Mouse (Mus musculus): ENCODE data around the gene Mpi. TPM values are rescaled to one million over a fixed set of nuclear protein-coding genes. Genes with fewer than 3 reads are reported as not detected.

Gene Mpi
- polyA plus RNA-seq, 1 experiment from 2014 or later = 49.0 TPM

GRCm38 (mm10) chr9:57566846-57567245, 14.3 kb upstream of the Mpi start:
- Histone ChIP-seq H3K4me2 (ENCODE audit: low read depth, low read length) (no peak overlapping the region), H3K4me3 (replicated peaks; ENCODE audit: low read length) (no peak overlapping the region), H3K9ac (ENCODE audit: low read length) (no peak overlapping the region), H3K36me3 (ENCODE audit: control insufficient read depth, insufficient read depth, low read length) (no peaks in the 10 kb centered on the region), H3K9me3 (replicated peaks; ENCODE audit: control insufficient read depth, low read length) (no peaks in the 10 kb centered on the region), H3K4me1 (ENCODE audit: control insufficient read depth, insufficient read depth, low read length) (peaks cover 35% of the 10 kb centered on the region), H3K27me3 (ENCODE audit: control insufficient read depth, insufficient read depth, low read length) (no peaks in the 10 kb centered on the region), H3K27ac (ENCODE audit: low read length) (no peak overlapping the region)
- no peak; the same call in 1 of the 2 replicates for ATAC-seq (ENCODE audit: insufficient read depth, low FRiP score)
- WGBS = 48% methylated on average over 8 of the region's 8 CpGs

DNA sequence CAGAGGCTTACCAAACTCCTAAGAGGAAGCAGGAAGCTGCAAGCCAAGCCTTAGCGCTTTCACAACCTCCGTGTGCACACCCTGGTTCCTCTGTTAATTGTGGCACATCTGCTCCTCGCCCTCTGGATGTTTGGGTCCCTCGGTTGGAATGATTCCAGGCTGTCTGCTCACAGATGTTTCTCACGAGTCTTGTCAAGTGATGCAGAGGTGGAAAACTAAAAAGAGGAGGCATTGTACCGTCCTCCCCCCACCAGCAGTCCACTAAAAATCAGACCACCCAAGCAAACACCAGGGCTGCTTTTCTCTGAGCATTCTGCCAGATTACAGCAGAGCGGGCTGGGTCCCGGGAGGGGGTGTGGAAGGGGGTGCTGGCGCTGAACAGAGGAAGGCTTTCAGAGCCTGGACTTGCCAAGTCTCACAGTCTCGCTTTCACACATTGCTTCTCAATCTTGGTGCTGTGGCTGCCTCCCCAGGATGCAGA, 13.2 kb upstream of the Mpi start:
- 25% methylated on average over 10 of the region's 10 CpGs for WGBS
- peak overlapping the region; percentile 24 for H3K9ac ChIP-seq (ENCODE audit: low read length)
- no peaks in the 10 kb centered on the region for H3K36me3 ChIP-seq (ENCODE audit: control insufficient read depth, insufficient read depth, low read length)
- no peak for ATAC-seq (ENCODE audit: insufficient read depth, low FRiP score)
- H3K9me3 ChIP-seq (replicated peaks; ENCODE audit: control insufficient read depth, low read length) = no peaks in the 10 kb centered on the region
- no peak overlapping the region; the same call in 1 of the 2 replicates for H3K4me2 ChIP-seq (ENCODE audit: low read depth, low read length)
- peak overlapping the region; percentile 46 for H3K27ac ChIP-seq (ENCODE audit: low read length)
- H3K4me1 ChIP-seq (ENCODE audit: control insufficient read depth, insufficient read depth, low read length) = peaks cover 42% of the 10 kb centered on the region
- H3K4me3 ChIP-seq (replicated peaks; ENCODE audit: low read length) = no peak overlapping the region
- H3K27me3 ChIP-seq (ENCODE audit: control insufficient read depth, insufficient read depth, low read length) = no peaks in the 10 kb centered on the region

DNA sequence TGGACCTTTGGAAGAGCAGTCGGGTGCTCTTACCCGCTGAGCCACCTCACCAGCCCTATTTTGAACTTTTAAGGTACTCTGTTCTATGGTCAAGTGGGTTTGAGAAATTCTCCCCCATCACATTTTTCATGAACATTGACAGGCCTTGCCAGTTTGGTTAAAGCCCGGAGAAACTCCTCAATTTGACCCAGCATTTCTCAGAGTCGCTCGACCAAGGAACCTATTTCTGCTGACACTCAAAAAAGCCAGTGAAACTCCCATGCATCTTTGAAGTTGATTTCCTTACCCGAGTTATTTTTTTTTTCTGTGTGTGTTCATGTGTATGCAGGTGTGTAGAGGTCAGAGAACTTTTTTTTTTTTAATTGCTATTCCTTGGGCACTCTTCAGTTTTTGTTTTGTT, 12.0 kb upstream of the Mpi start:
- ATAC-seq (ENCODE audit: insufficient read depth, low FRiP score) = no peak
- Histone ChIP-seq H3K36me3 (ENCODE audit: control insufficient read depth, insufficient read depth, low read length) (no peaks in the 10 kb centered on the region), H3K27me3 (ENCODE audit: control insufficient read depth, insufficient read depth, low read length) (no peaks in the 10 kb centered on the region), H3K4me3 (replicated peaks; ENCODE audit: low read length) (no peak overlapping the region), H3K9me3 (replicated peaks; ENCODE audit: control insufficient read depth, low read length) (no peaks in the 10 kb centered on the region), H3K4me1 (ENCODE audit: control insufficient read depth, insufficient read depth, low read length) (peaks cover 46% of the 10 kb centered on the region), H3K4me2 (ENCODE audit: low read depth, low read length) (no peak overlapping the region), H3K27ac (ENCODE audit: low read length) (no peak overlapping the region), H3K9ac (ENCODE audit: low read length) (no peak overlapping the region)
- 82% methylated on average over 6 of the region's 6 CpGs for WGBS

- H3K4me1 ChIP-seq (ENCODE audit: control insufficient read depth, insufficient read depth, low read length) = peaks cover 46% of the 10 kb centered on the region
- no peaks in the 10 kb centered on the region for H3K36me3 ChIP-seq (ENCODE audit: control insufficient read depth, insufficient read depth, low read length)
- WGBS = 32% methylated on average over 4 of the region's 4 CpGs
- H3K4me2 ChIP-seq (ENCODE audit: low read depth, low read length) = peak overlapping the region; percentile 84
- peak overlapping the region; percentile 55 for H3K9ac ChIP-seq (ENCODE audit: low read length)
- no peaks in the 10 kb centered on the region for H3K27me3 ChIP-seq (ENCODE audit: control insufficient read depth, insufficient read depth, low read length)
- no peaks in the 10 kb centered on the region for H3K9me3 ChIP-seq (replicated peaks; ENCODE audit: control insufficient read depth, low read length)
- peak overlapping the region; percentile 66 for H3K4me3 ChIP-seq (replicated peaks; ENCODE audit: low read length)
- H3K27ac ChIP-seq (ENCODE audit: low read length) = peak overlapping the region; percentile 94
- peak; percentile 68; the same call in 1 of the 2 replicates for ATAC-seq (ENCODE audit: insufficient read depth, low FRiP score)
Measured at GRCm38 (mm10) chr9:57562896-57563372, 10.4 kb upstream of the Mpi start.

DNA sequence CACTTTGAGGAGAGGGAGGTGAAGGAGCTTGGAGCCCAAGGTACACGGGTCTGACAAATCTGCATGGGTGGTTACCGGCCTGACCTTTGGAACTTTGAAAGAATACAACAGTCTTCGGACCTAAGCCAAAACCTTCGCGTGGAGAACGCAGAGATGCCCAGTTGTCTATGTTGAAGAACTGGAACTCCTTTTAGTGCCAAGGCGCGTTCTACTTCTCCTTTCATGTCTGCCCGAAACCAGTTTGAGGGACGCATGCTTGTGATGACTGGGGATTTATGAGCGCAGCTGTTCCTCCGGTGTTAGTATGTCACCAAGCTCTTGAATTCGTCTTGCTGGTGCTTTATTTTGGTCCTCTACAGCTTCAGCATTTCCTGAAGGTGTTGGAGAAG, 9.1 kb upstream of the Mpi start:
- H3K9ac ChIP-seq (ENCODE audit: low read length) = peak overlapping the region; percentile 78
- WGBS = 64% methylated on average over 13 of the region's 13 CpGs

DNA sequence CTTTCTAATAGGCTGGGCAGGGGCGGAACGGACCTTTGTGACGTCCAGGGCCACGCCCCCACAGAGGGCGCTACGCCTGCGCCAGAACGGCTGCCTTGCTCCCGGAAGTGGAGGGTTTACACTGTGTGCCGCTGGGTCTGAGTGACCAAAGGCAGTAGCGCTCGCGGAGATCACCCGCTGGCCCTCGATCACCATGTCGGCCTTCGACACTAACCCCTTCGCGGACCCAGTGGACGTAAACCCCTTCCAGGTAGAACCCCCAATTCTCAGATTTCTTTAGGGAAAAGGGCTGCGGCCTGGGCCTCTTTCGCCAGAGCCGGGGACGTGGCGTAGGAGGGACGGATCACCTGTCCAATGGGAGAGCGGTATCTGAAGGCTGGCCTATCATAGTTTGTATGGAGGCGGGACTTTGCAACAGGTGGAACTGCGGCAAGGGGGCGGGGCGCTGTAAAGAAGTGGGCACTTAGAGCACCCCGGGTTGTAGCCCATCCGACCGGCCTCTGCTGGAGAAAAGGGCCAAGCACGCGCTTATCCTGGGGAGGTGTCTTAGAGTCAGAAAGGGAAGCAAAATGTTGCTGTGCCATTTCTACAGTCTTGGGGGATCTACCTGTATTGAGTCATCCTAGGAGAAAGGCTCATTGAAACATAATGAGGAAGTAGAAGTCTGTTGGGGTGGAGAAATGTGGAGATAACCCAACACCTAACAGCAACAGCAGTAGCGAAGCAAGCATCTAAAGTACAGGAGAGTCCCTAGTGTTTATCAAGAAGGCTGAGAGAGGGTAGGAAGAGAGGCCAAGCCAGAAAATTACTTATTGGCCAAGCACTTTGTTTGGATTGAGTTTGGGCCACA, 8.5 kb upstream of the Mpi start, which contains the start of gene Scamp2:
Scamp2 (plus strand) TSS at position 83 of the 850 bp plus-strand sequence.
- peaks cover 40% of the 10 kb centered on the region for H3K4me1 ChIP-seq (ENCODE audit: control insufficient read depth, insufficient read depth, low read length)
- peak; percentile 97 for ATAC-seq (ENCODE audit: insufficient read depth, low FRiP score)
- peak within 1 kb of the TSS; percentile 94 for H3K27ac ChIP-seq (ENCODE audit: low read length)
- under 1% methylated on average over 37 of the region's 37 CpGs for WGBS
- no peaks in the 10 kb centered on the region for H3K27me3 ChIP-seq (ENCODE audit: control insufficient read depth, insufficient read depth, low read length)
- no peaks in the 10 kb centered on the region for H3K9me3 ChIP-seq (replicated peaks; ENCODE audit: control insufficient read depth, low read length)
- H3K9ac ChIP-seq (ENCODE audit: low read length) = peak within 1 kb of the TSS; percentile 78
- H3K4me3 ChIP-seq (replicated peaks; ENCODE audit: low read length) = peak within 1 kb of the TSS; percentile 66
- H3K4me2 ChIP-seq (ENCODE audit: low read depth, low read length) = peak within 1 kb of the TSS; percentile 84
- H3K36me3 ChIP-seq (ENCODE audit: control insufficient read depth, insufficient read depth, low read length) = no peaks in the 10 kb centered on the region

More for the DNA sequence above, 9.1 kb upstream of the Mpi start:
- no peak for ATAC-seq (ENCODE audit: insufficient read depth, low FRiP score)
- Histone ChIP-seq H3K36me3 (ENCODE audit: control insufficient read depth, insufficient read depth, low read length) (no peaks in the 10 kb centered on the region), H3K4me1 (ENCODE audit: control insufficient read depth, insufficient read depth, low read length) (peaks cover 44% of the 10 kb centered on the region), H3K27me3 (ENCODE audit: control insufficient read depth, insufficient read depth, low read length) (no peaks in the 10 kb centered on the region), H3K9me3 (replicated peaks; ENCODE audit: control insufficient read depth, low read length) (no peaks in the 10 kb centered on the region), H3K27ac (ENCODE audit: low read length) (peak overlapping the region; percentile 94), H3K4me3 (replicated peaks; ENCODE audit: low read length) (peak overlapping the region; percentile 66), H3K4me2 (ENCODE audit: low read depth, low read length) (peak overlapping the region; percentile 84)

DNA sequence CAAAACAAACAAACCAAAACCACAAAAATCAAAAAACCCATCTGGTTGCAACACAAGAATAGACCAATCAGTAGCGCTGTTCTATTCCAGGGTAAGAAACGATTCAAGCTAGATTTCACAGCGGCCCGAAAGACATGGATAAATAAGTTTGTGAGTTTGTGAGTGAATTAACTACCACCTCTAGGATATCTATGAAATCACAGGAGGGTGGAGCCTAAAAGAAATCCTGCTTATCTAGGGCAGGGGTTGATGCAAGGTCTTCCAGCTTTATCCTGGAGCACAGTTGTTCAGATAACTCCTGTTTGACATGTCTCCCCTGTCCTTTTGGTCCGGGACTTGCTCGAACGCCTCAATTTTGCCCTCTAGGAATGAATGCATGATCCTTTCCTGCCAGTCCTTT, 7.7 kb upstream of the Mpi start:
- Histone ChIP-seq H3K27ac (ENCODE audit: low read length) (peak overlapping the region; percentile 24; the same call in 1 of the 2 replicates), H3K9me3 (replicated peaks; ENCODE audit: control insufficient read depth, low read length) (no peaks in the 10 kb centered on the region), H3K9ac (ENCODE audit: low read length) (peak overlapping the region; percentile 78), H3K4me1 (ENCODE audit: control insufficient read depth, insufficient read depth, low read length) (peaks cover 32% of the 10 kb centered on the region), H3K27me3 (ENCODE audit: control insufficient read depth, insufficient read depth, low read length) (no peaks in the 10 kb centered on the region), H3K4me3 (replicated peaks; ENCODE audit: low read length) (peak overlapping the region; percentile 66), H3K4me2 (ENCODE audit: low read depth, low read length) (peak overlapping the region; percentile 84), H3K36me3 (ENCODE audit: control insufficient read depth, insufficient read depth, low read length) (no peaks in the 10 kb centered on the region)
- WGBS = 25% methylated on average over 7 of the region's 7 CpGs
- ATAC-seq (ENCODE audit: insufficient read depth, low FRiP score) = no peak

DNA sequence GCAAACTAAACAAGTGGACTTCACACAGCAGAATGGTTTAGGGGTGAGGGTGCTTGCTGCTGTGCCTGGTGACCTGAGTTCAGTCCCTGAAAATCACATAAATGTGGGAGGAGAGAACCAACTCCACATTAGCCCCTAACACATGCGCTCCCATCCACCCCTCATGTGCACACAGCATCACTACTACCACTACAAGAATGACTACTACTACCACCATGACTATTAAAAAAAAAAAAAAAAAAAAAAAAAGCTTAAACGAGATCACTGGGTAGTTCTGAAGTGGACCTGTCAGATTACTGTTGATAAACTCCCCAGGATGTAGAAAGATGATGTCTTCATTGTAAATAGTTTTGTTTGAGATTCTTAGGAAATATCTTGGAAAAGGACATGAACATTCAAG, 7.0 kb upstream of the Mpi start:
- Histone ChIP-seq H3K27ac (ENCODE audit: low read length) (no peak overlapping the region), H3K9me3 (replicated peaks; ENCODE audit: control insufficient read depth, low read length) (no peaks in the 10 kb centered on the region), H3K4me3 (replicated peaks; ENCODE audit: low read length) (no peak overlapping the region), H3K27me3 (ENCODE audit: control insufficient read depth, insufficient read depth, low read length) (no peaks in the 10 kb centered on the region), H3K36me3 (ENCODE audit: control insufficient read depth, insufficient read depth, low read length) (no peaks in the 10 kb centered on the region), H3K9ac (ENCODE audit: low read length) (no peak overlapping the region), H3K4me2 (ENCODE audit: low read depth, low read length) (no peak overlapping the region), H3K4me1 (ENCODE audit: control insufficient read depth, insufficient read depth, low read length) (peaks cover 31% of the 10 kb centered on the region)
- ATAC-seq (ENCODE audit: insufficient read depth, low FRiP score) = no peak
- 62% methylated on average over 2 of the region's 2 CpGs for WGBS

DNA sequence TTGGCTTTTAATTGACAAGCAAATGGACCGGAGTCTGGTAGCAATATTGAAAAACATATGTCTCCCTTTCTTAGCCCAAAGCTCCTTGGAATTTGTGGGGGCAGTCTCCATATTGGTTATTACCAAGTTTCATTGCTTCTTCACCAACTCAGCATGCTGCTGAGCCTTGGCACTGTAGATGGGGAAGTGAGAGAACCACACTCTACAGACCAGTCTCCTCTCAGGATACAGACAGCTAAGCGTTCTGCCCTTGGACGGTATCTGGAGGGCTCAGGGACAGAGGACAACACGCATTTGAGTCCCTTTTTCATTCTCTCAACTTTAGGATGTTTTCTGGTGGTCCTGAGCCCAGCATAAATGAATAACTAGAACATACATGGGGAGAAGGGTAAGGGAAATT, 6.1 kb upstream of the Mpi start:
- no peak for ATAC-seq (ENCODE audit: insufficient read depth, low FRiP score)
- no peaks in the 10 kb centered on the region for H3K27me3 ChIP-seq (ENCODE audit: control insufficient read depth, insufficient read depth, low read length)

More for the DNA sequence above, 6.1 kb upstream of the Mpi start:
- Histone ChIP-seq H3K4me1 (ENCODE audit: control insufficient read depth, insufficient read depth, low read length) (peaks cover 27% of the 10 kb centered on the region), H3K27ac (ENCODE audit: low read length) (no peak overlapping the region), H3K4me3 (replicated peaks; ENCODE audit: low read length) (no peak overlapping the region), H3K4me2 (ENCODE audit: low read depth, low read length) (no peak overlapping the region), H3K9ac (ENCODE audit: low read length) (no peak overlapping the region), H3K36me3 (ENCODE audit: control insufficient read depth, insufficient read depth, low read length) (no peaks in the 10 kb centered on the region), H3K9me3 (replicated peaks; ENCODE audit: control insufficient read depth, low read length) (no peaks in the 10 kb centered on the region)
- WGBS = 82% methylated on average over 4 of the region's 4 CpGs
